Mouse (Mus musculus): ENCODE measurements around the gene Iqca. TPM values are rescaled to one million over a fixed set of nuclear protein-coding genes. Genes with fewer than 3 reads are reported as not detected.

Gene Iqca
- total RNA-seq, 1 experiment from 2014 or later: not detected

- no peak for ATAC-seq (replicated peaks; ENCODE audit: low read depth, poor library complexity, severe bottlenecking)
Observed at GRCm38 (mm10) chr1:90074779-90075178, 78.4 kb downstream of the Iqca start.

- ATAC-seq (replicated peaks; ENCODE audit: low read depth, poor library complexity, severe bottlenecking): no peak
Observed at GRCm38 (mm10) chr1:90071812-90072580, 81.2 kb downstream of the Iqca start.

- no peak for ATAC-seq (replicated peaks; ENCODE audit: low read depth, poor library complexity, severe bottlenecking)
Observed at GRCm38 (mm10) chr1:90060599-90060998, 92.6 kb downstream of the Iqca start.

DNA sequence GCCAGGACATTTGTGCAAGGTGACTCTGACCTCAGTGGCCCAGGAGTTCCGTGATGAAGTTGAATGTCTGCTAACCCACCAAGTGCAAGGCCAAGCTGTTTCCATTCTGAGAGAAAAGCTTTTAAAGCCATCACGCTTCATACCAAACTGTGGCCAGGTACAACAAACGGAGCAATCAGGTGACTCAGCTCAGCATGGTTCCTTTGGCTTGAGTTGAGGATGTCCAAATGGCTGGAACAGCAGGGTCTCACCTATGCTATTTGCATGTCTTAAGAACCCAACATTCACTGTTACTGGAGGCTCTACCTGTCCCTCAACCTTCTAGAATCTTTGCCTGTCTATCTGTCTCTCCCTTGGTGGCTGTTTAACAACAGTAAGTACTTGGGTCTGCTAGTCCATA is 93.1 kb downstream of the Iqca start:
- no peak for ATAC-seq (replicated peaks; ENCODE audit: low read depth, poor library complexity, severe bottlenecking)

- no peak for ATAC-seq (replicated peaks; ENCODE audit: low read depth, poor library complexity, severe bottlenecking)
Observed at GRCm38 (mm10) chr1:90054991-90055390, 98.2 kb downstream of the Iqca start.

- peak; percentile 63; the same call in 1 of the 2 replicates for ATAC-seq (replicated peaks; ENCODE audit: low read depth, poor library complexity, severe bottlenecking)
Observed at GRCm38 (mm10) chr1:90051347-90051746, 101.9 kb downstream of the Iqca start.

GRCm38 (mm10) chr1:90050046-90050739 is 103.0 kb downstream of the Iqca start:
- ATAC-seq (replicated peaks; ENCODE audit: low read depth, poor library complexity, severe bottlenecking): no peak

DNA sequence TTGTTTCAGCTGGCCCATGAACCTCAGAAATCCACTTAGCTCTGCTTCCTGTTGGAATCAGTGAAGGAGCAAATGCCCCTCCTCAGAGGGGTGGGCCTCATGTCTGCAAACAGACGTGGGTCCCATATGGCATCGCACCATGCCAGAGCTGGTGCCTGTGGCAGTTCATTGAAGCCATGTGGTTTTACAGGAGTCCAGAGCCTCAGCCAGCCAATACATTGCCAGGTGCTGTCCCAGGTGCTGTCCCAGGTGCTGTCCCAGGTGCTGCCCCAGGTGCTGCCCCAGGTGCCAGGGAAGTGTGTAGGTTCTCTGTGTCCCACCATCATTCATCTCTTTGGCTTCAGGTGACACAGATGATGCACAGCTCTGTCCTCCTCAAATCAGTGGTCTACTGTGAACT is 124.9 kb downstream of the Iqca start:
- ATAC-seq (replicated peaks; ENCODE audit: low read depth, poor library complexity, severe bottlenecking): no peak

- ATAC-seq (replicated peaks; ENCODE audit: low read depth, poor library complexity, severe bottlenecking): peak; percentile 74; the same call in 1 of the 2 replicates
Observed at GRCm38 (mm10) chr1:90026945-90027344, 126.3 kb downstream of the Iqca start.

DNA sequence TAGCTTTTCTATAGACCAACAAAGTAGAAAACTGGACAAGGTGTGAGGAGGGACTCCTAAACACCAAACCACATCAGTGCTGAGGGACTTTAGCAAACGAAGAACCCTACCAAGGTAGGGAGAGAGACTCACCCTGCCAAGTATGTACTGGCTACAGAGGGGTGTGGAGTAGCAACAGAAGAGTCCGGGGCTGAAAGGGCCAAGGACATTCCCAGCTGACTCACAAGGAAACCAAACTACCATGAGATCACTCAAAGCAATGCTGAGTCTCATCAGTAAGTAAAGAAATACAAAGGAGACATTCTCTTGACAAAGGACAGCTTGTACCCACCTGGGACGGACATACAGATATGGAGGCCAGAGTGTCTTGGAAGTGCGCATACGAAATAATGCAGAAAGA is 132.9 kb downstream of the Iqca start:
- no peak for ATAC-seq (replicated peaks; ENCODE audit: low read depth, poor library complexity, severe bottlenecking)

DNA sequence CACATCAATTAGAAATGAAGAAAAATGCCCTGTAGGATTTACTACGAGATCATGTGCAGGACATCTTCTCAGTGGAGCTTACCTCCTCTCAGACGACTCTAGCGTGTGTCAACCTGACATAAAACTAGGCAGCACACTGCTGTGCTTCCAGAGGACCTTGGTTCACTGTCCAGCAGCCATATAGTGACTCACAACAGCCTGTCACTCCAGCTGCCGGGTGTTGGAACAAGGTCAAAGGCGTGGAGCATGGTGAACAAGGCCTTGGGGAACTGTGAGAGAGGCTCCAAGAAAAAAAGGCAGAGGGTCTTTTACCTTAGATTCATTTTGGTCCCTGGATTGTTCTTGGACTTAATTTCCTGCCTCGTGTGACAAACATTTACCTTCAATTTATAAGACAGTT is 135.1 kb downstream of the Iqca start:
- ATAC-seq (replicated peaks; ENCODE audit: low read depth, poor library complexity, severe bottlenecking): no peak

DNA sequence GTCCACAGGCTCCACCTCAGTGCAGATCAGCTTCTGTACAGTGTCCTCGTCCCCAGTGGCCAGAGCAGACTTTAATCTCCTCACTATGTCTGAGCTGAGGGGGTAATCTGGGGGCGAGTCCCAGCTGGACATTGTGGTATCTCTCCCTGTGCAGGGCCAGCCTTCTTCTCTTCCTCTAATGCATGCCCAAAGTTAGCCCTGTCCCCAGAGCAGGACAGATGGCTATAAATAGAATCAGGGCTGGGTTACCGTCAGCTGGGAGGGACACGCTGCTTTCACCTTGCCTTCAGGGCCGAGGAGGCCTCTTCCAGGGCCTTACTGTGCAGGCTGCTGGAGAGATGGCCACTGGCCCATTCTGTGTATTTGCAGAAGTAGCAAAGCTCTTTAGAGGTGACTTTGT is 138.8 kb downstream of the Iqca start, which contains the start of gene Asb18:
Gene Asb18, minus strand, starts transcription at position 221 of the 400 bp plus-strand sequence.
- no peak for ATAC-seq (replicated peaks; ENCODE audit: low read depth, poor library complexity, severe bottlenecking)

- no peak for ATAC-seq (replicated peaks; ENCODE audit: low read depth, poor library complexity, severe bottlenecking)
Observed at GRCm38 (mm10) chr1:90013273-90013672, 139.9 kb downstream of the Iqca start.

DNA sequence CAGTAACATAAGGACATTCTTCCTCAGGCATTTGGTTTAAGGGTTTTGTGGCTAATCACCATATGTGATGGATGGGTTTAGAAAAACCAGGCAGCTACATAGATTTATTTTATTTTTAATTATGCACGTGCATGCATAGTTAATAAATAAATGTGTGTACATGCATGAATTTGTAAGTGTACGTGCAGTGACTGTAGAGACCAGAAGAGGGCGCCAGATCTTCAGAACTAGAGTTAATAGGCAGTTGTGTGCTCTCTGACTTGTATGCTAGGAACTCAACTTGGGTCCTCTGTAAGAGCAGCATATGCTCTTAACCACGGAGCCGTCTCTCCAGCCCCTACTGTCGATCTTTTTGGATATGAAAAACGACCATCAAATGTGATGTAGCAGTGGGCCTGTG is 140.4 kb downstream of the Iqca start:
- ATAC-seq (replicated peaks; ENCODE audit: low read depth, poor library complexity, severe bottlenecking): no peak

DNA sequence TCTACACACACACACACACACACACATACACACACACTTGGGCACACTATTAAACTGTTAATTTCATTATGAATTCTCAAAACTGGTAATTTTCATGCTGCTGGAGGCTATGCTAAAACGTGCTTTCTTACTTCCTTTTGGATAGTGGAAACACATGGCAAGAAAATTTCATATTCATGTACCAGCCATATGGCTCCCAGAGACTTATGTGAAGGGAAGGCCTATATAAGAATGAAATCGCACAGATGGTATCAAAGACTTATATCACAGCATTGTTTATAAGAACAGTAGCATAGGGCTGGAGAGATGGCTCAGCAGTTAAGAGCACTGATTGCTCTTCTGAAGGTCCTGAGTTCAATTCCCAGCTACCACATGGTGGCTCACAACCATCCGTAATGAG is 141.0 kb downstream of the Iqca start:
- no peak for ATAC-seq (replicated peaks; ENCODE audit: low read depth, poor library complexity, severe bottlenecking)

DNA sequence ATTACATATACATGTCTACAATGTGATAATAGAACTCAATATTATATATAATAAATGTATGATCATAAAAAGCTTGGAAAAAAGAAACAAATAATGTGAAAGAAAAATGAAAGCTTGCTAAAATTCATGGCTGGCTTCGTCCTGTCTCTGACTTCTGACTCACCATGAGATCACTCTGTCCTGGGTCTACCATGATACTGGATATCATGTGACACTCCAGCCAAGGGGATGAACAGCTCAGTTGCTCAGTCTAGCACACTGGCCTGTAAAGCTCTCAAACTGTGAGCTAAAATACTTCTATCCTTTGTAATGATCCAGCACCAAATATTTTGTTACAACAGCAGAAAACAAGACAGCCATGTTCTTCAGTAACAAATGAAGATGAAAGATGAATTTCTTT is 143.1 kb downstream of the Iqca start:
- ATAC-seq (replicated peaks; ENCODE audit: low read depth, poor library complexity, severe bottlenecking): no peak

DNA sequence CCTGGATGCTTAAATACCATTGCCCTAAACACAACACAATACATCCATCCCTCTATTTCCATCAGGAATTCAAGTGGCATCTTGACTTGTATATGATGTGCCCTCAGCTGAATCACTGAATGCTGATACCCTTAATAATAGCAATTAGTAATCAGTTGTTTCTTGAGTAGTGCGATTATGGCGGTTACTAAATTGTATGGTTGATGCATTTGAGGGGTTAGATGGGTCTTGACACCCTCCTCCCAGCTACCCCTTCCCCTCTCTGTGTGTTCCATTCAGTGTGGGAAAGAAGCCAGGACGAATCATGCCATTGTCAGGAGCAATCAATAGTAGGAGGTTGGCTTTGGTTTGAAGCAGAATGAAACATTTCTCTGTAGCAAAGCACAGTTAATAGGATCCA is 144.0 kb downstream of the Iqca start:
- no peak for ATAC-seq (replicated peaks; ENCODE audit: low read depth, poor library complexity, severe bottlenecking)

GRCm38 (mm10) chr1:90006666-90007065 is 146.5 kb downstream of the Iqca start:
- ATAC-seq (replicated peaks; ENCODE audit: low read depth, poor library complexity, severe bottlenecking): no peak

DNA sequence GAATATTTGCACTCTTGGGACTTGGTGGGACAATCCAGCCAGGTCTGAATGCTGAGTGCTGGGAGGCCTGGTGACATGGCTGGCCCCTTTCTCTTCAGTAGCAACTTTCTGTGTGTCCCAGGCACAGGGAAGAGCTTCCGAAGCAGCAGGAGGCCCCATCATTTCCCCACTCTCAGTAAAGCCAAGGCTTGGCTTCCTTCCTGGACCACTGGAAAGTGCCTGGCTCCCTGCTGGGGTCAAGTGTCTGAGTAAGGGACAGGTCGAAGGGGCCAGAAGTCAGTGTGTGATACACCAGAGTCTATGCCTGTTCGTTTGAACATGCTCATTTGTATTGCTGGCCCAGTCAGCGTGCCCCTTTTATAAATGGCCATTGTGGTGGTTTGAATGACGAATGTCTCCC is 152.2 kb downstream of the Iqca start:
- ATAC-seq (replicated peaks; ENCODE audit: low read depth, poor library complexity, severe bottlenecking): no peak

- ATAC-seq (replicated peaks; ENCODE audit: low read depth, poor library complexity, severe bottlenecking): no peak
Observed at GRCm38 (mm10) chr1:89999858-90000257, 153.3 kb downstream of the Iqca start.

DNA sequence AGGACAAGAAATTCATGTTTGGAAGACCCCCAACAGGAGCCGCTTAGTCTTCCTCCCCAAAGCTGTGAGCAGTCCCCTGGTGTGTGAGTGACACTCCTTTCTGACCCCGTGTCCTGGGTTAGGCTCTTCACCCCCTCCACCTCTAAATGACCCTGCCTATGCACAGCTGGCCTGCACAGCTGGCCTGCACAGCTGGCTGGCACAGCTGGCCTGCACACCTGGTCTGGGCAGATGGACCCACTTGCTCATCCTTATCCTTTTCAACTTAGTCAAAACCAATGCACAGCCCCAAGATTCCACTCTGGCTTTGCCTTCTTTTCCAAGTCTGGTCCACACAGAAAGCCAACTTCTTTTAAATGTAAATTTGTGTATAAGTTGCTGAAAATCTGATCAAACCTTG is 154.5 kb downstream of the Iqca start:
- no peak for ATAC-seq (replicated peaks; ENCODE audit: low read depth, poor library complexity, severe bottlenecking)

DNA sequence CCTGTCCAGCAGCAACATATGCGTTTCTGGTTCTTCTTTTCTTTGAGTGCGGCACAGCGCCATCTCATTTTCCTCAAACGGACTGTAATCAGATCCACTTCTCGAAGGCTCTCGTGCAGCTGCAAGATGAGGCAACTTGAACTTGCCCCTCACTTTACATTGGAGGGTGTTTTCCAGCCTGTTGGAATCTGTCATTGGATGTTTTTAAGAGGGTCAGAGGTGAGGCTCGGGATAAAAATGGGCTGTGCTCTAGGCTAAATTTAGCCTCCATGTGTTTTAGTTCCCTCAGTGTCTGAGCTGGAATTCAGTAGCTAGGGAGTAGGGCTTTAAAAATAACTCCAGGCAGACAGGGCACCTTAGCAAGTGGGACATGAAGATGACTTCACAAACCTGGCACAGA is 155.1 kb downstream of the Iqca start:
- ATAC-seq (replicated peaks; ENCODE audit: low read depth, poor library complexity, severe bottlenecking): no peak
